Mouse (Mus musculus) stomach, embryonic 14.5 days (tissue): Measurements from ENCODE around the gene Slc29a1. TPM values are rescaled to one million over a fixed set of nuclear protein-coding genes. Genes with fewer than 3 reads are reported as not detected.

Experiments used
- ATAC-seq: fragments of 200-750 bp; cut with Nextera tagmentation; 2 replicates; pipeline ENCODE4 v1.8.0; 2017; ENCODE audit warnings: low read depth, moderate TSS enrichment; ENCODE audit not compliant: insufficient number of reproducible peaks, insufficient read depth, low FRiP score
- H3K27ac ChIP-seq: fragments of 300-500 bp; sonication (generic); 2 replicates; pipeline ENCODE4 v1.5.1; 2014; ENCODE audit warnings: mild to moderate bottlenecking, low read length, moderate library complexity, mixed read lengths
- H3K27me3 ChIP-seq: fragments of 300-500 bp; sonication (generic); 2 replicates; pipeline ENCODE4 v1.6.1; 2014; ENCODE audit warnings: low read length, control low read depth, mixed read lengths; ENCODE audit not compliant: control insufficient read depth, insufficient read depth
- H3K36me3 ChIP-seq: fragments of 300-500 bp; sonication (generic); 2 replicates; pipeline ENCODE4 v1.6.1; 2014; ENCODE audit warnings: mild to moderate bottlenecking, control low read depth, low read length, moderate library complexity, mixed read lengths; ENCODE audit not compliant: control insufficient read depth, insufficient read depth
- H3K4me1 ChIP-seq: fragments of 300-500 bp; sonication (generic); 2 replicates; pipeline ENCODE4 v1.6.1; 2014; ENCODE audit warnings: low read length, control low read depth, mixed read lengths; ENCODE audit not compliant: control insufficient read depth, insufficient read depth
- H3K4me2 ChIP-seq: fragments of 300-500 bp; sonication (generic); replicated peaks from 2 replicates; pipeline ENCODE4 v1.6.1; 2014; ENCODE audit warnings: low read depth, low read length, control low read depth
- H3K4me3 ChIP-seq: fragments of 300-500 bp; sonication (generic); 2 replicates; pipeline ENCODE4 v1.5.1; 2014; ENCODE audit warnings: low read depth, low read length, control low read depth
- H3K9ac ChIP-seq: fragments of 300-500 bp; sonication (generic); replicated peaks from 2 replicates; pipeline ENCODE4 v1.6.1; 2014; ENCODE audit warnings: low read depth, mild to moderate bottlenecking, control low read depth, low read length, moderate library complexity, mixed read lengths
- H3K9me3 ChIP-seq: fragments of 300-500 bp; sonication (generic); 2 replicates; pipeline ENCODE4 v1.6.1; 2016; ENCODE audit warnings: low read depth, low read length, control low read depth; ENCODE audit not compliant: control insufficient read depth
- WGBS: fragments of 180-500 bp; shearing (Covaris S2); extraction: QIAGEN DNeasy Blood & Tissue Kit; methylation state at CpG from one replicate; pipeline ENCODE4 v1.1.7; 2014; 5-methylcytosine and 5-hydroxymethylcytosine counted together
- polyA plus RNA-seq: library from polyadenylated mRNA; unstranded; fragments of >200 nt; fragmentation: Nextera tagmentation; extraction: Ambion mirVana; gene quantifications from 2 replicates; pipeline ENCODE4 v1.2.1, GENCODE M21; 2014

Gene Slc29a1
- polyA plus RNA-seq, 1 experiment from 2014 or later = 73.0 TPM

GRCm38 (mm10) chr17:45573780-45574123 lies 25.7 kb downstream of the Slc29a1 start:
- H3K36me3 ChIP-seq = peaks cover 32% of the 10 kb centered on the region
- H3K27ac ChIP-seq = peak overlapping the region; percentile 98
- peaks cover 36% of the 10 kb centered on the region; the same call in 1 of the 2 replicates for H3K4me1 ChIP-seq
- H3K4me3 ChIP-seq = peak overlapping the region; percentile 100
- peak overlapping the region; percentile 76 for H3K9ac ChIP-seq
- H3K9me3 ChIP-seq = no peaks in the 10 kb centered on the region
- peak overlapping the region; percentile 80 for H3K4me2 ChIP-seq
- ATAC-seq = peak; percentile 66
- WGBS = under 1% methylated on average over 16 of the region's 18 CpGs
- H3K27me3 ChIP-seq = no peaks in the 10 kb centered on the region

- peak; percentile 81 for ATAC-seq
- H3K9ac ChIP-seq = peak within 1 kb of the TSS; percentile 99
- H3K4me2 ChIP-seq = peak within 1 kb of the TSS; percentile 80
- H3K27me3 ChIP-seq = no peaks in the 10 kb centered on the region
- no peaks in the 10 kb centered on the region for H3K9me3 ChIP-seq
- peaks cover 37% of the 10 kb centered on the region for H3K36me3 ChIP-seq
- peak within 1 kb of the TSS; percentile 100 for H3K4me3 ChIP-seq
- H3K4me1 ChIP-seq = peaks cover 32% of the 10 kb centered on the region; the same call in 1 of the 2 replicates
- 0% methylated on average over 41 of the region's 41 CpGs for WGBS
- peak within 1 kb of the TSS; percentile 98 for H3K27ac ChIP-seq
These were observed 26.2 kb downstream of the Slc29a1 start, which contains the start of gene Hsp90ab1 for GRCm38 (mm10) chr17:45573087-45573779. Gene Hsp90ab1 (minus strand): TSS chr17:45573271.

GRCm38 (mm10) chr17:45572103-45573086 lies 27.0 kb downstream of the Slc29a1 start:
- WGBS = under 1% methylated on average over 55 of the region's 57 CpGs
- peak overlapping the region; percentile 100 for H3K4me3 ChIP-seq
- H3K9ac ChIP-seq = peak overlapping the region; percentile 99
- H3K27ac ChIP-seq = peak overlapping the region; percentile 98
- no peaks in the 10 kb centered on the region for H3K9me3 ChIP-seq
- peak; percentile 34; the same call in 1 of the 2 replicates for ATAC-seq
- peaks cover 32% of the 10 kb centered on the region; the same call in 1 of the 2 replicates for H3K4me1 ChIP-seq
- H3K36me3 ChIP-seq = peaks cover 45% of the 10 kb centered on the region
- H3K4me2 ChIP-seq = peak overlapping the region; percentile 80
- no peaks in the 10 kb centered on the region for H3K27me3 ChIP-seq

GRCm38 (mm10) chr17:45569999-45570398 lies 29.4 kb downstream of the Slc29a1 start:
- Histone ChIP-seq H3K9ac (no peak overlapping the region), H3K4me1 (peaks cover 34% of the 10 kb centered on the region; the same call in 1 of the 2 replicates), H3K27me3 (no peaks in the 10 kb centered on the region), H3K27ac (no peak overlapping the region), H3K9me3 (no peaks in the 10 kb centered on the region), H3K4me3 (no peak overlapping the region), H3K4me2 (no peak overlapping the region), H3K36me3 (peaks cover 60% of the 10 kb centered on the region)
- no peak for ATAC-seq
- WGBS = 77% methylated on average over 4 of the region's 4 CpGs

- H3K27me3 ChIP-seq = no peaks in the 10 kb centered on the region
- H3K27ac ChIP-seq = no peak overlapping the region
- H3K36me3 ChIP-seq = peaks cover 60% of the 10 kb centered on the region
- no peak for ATAC-seq
- 81% methylated on average over 12 of the region's 12 CpGs for WGBS
- peaks cover 34% of the 10 kb centered on the region; the same call in 1 of the 2 replicates for H3K4me1 ChIP-seq
- H3K9me3 ChIP-seq = no peaks in the 10 kb centered on the region
- no peak overlapping the region for H3K4me3 ChIP-seq
- no peak overlapping the region for H3K4me2 ChIP-seq
- no peak overlapping the region; the same call in 1 of the 2 replicates for H3K9ac ChIP-seq
These were observed 30.4 kb downstream of the Slc29a1 start for GRCm38 (mm10) chr17:45568990-45569389.

- H3K4me1 ChIP-seq = peaks cover 34% of the 10 kb centered on the region; the same call in 1 of the 2 replicates
- H3K36me3 ChIP-seq = peaks cover 60% of the 10 kb centered on the region
- no peak overlapping the region for H3K27ac ChIP-seq
- ATAC-seq = no peak
- 25% methylated on average over 4 of the region's 4 CpGs for WGBS
- no peak overlapping the region for H3K4me2 ChIP-seq
- H3K4me3 ChIP-seq = no peak overlapping the region
- H3K9ac ChIP-seq = no peak overlapping the region
- no peaks in the 10 kb centered on the region for H3K27me3 ChIP-seq
- no peaks in the 10 kb centered on the region for H3K9me3 ChIP-seq
These were observed 32.2 kb downstream of the Slc29a1 start for GRCm38 (mm10) chr17:45567162-45567601.

- Histone ChIP-seq H3K4me2 (no peak overlapping the region), H3K27me3 (no peaks in the 10 kb centered on the region), H3K36me3 (peaks cover 56% of the 10 kb centered on the region), H3K9me3 (no peaks in the 10 kb centered on the region), H3K4me1 (peaks cover 29% of the 10 kb centered on the region; the same call in 1 of the 2 replicates), H3K27ac (no peak overlapping the region), H3K4me3 (no peak overlapping the region), H3K9ac (no peak overlapping the region)
- 62% methylated on average over 18 of the region's 18 CpGs for WGBS
- ATAC-seq = no peak
These were observed 32.8 kb downstream of the Slc29a1 start for GRCm38 (mm10) chr17:45566360-45567161.

- no peaks in the 10 kb centered on the region for H3K9me3 ChIP-seq
- ATAC-seq = no peak
- H3K4me1 ChIP-seq = peaks cover 23% of the 10 kb centered on the region; the same call in 1 of the 2 replicates
- H3K4me3 ChIP-seq = no peak overlapping the region
- 47% methylated on average over 1 of the region's 1 CpGs for WGBS
- no peak overlapping the region for H3K4me2 ChIP-seq
- H3K27ac ChIP-seq = no peak overlapping the region
- no peaks in the 10 kb centered on the region for H3K27me3 ChIP-seq
- H3K36me3 ChIP-seq = peaks cover 51% of the 10 kb centered on the region
- no peak overlapping the region for H3K9ac ChIP-seq
These were observed 33.4 kb downstream of the Slc29a1 start for GRCm38 (mm10) chr17:45566031-45566359.
